Mouse (Mus musculus) embryonic fibroblast, embryonic 13.5 days (primary cell): ENCODE results near the gene Rgs8.

Experiments
- CTCF ChIP-seq: IDR thresholded peaks from 2 replicates; pipeline ENCODE4 v1.5.1; 2011; ENCODE audit warnings: mild to moderate bottlenecking, control low read depth, low read length, moderate library complexity, borderline replicate concordance; ENCODE audit not compliant: insufficient read depth
- POLR2A ChIP-seq: IDR thresholded peaks from 2 replicates; pipeline ENCODE4 v1.6.1; 2011; ENCODE audit warnings: low read depth, mild to moderate bottlenecking, control low read depth, low read length, moderate library complexity

GRCm38 (mm10) chr1:153721565-153722310 lies 68.9 kb downstream of the Rgs8 start:
- TF ChIP-seq CTCF (no peak), POLR2A (no peak)
